Comparison of ENCODE assay signal across 12 mouse cellular contexts in genomic region chr1:185728406-185728805, GRCm38 (mm10).
"Had no signal": no experiment of that assay in that cellular context is flagged by ENCODE, and none has a peak within 500 bp of the region (broad histone marks: within the 10 kb centered on the region; RNA-seq: fewer than 3 reads in every experiment).

No protein-coding gene starts in this region.

- H3K4me1 ChIP-seq: midbrain, embryonic 13.5 days; neural tube, embryonic 15.5 days; stomach, embryonic 15.5 days had no signal

- ATAC-seq: liver, postnatal 0 days; midbrain, embryonic 13.5 days had no signal

- H3K9me3 ChIP-seq: limb, embryonic 12.5 days; liver, embryonic 13.5 days; midbrain, embryonic 13.5 days; neural tube, embryonic 15.5 days; stomach, embryonic 15.5 days had no signal

- DNase-seq: kidney, adult 8-10 months; kidney, postnatal 25 days; liver, embryonic 13.5 days; liver, postnatal 0 days; right cerebral cortex, postnatal 14 days; thymus, postnatal 36 days had no signal

- H3K4me2 ChIP-seq: limb, embryonic 12.5 days; liver, embryonic 13.5 days; midbrain, embryonic 13.5 days; neural tube, embryonic 15.5 days; stomach, embryonic 15.5 days had no signal

- H3K27me3 ChIP-seq: liver, embryonic 13.5 days; midbrain, embryonic 13.5 days; neural tube, embryonic 15.5 days; stomach, embryonic 15.5 days had no signal

- H3K27ac ChIP-seq: left cerebral cortex, adult 2 months; limb, embryonic 12.5 days; midbrain, embryonic 13.5 days; neural tube, embryonic 15.5 days; stomach, embryonic 15.5 days had no signal

- H3K36me3 ChIP-seq: limb, embryonic 12.5 days; liver, embryonic 13.5 days; midbrain, embryonic 13.5 days; neural tube, embryonic 15.5 days; stomach, embryonic 15.5 days had no signal

- H3K9ac ChIP-seq: limb, embryonic 12.5 days; liver, embryonic 13.5 days; liver, postnatal 0 days; midbrain, embryonic 13.5 days; neural tube, embryonic 15.5 days; stomach, embryonic 15.5 days had no signal

- H3K4me3 ChIP-seq: left cerebral cortex, adult 2 months; limb, embryonic 12.5 days; liver, embryonic 13.5 days; midbrain, embryonic 13.5 days; myocyte; neural tube, embryonic 15.5 days; stomach, embryonic 15.5 days had no signal
